Mouse (Mus musculus) heart, postnatal 0 days (tissue): ENCODE measurements around the gene 1700113H08Rik.

Experiments used
- CTCF ChIP-seq: IDR thresholded peaks from 2 replicates; pipeline ENCODE4 v1.5.1; 2016; ENCODE audit warnings: antibody characterized with exemption, control low read depth, low read depth
- EP300 ChIP-seq: IDR thresholded peaks from 2 replicates; pipeline ENCODE4 v1.6.1; 2016; ENCODE audit warnings: antibody characterized with exemption, low read depth

- TF ChIP-seq CTCF (no peak), EP300 (no peak)
Observed at GRCm38 (mm10) chr10:87151050-87151449, 93.2 kb downstream of the 1700113H08Rik start.
